Mouse (Mus musculus) frontal cortex, postnatal 10 days (tissue): ENCODE measurements around the gene Atp6v0e.

Source experiments
- DNase-seq, 2 experiments: peaks; one replicate each; pipeline ENCODE4 v3.0.0; 2022; ENCODE audit warnings: low spot score in 2 of 2, mixed read lengths in 1 of 2

Gene Atp6v0e

GRCm38 (mm10) chr17:26662978-26663683 is at the start of gene Atp6v0e:
TSS of gene Atp6v0e (plus strand) at chr17:26663231.
- DNase-seq, result peak; percentile 90 to 92

GRCm38 (mm10) chr17:26614286-26614685 is 48.7 kb upstream of the Atp6v0e start:
- DNase-seq, result no peak

- DNase-seq, result no peak
Observed at GRCm38 (mm10) chr17:26614708-26615486, 48.1 kb upstream of the Atp6v0e start.

- no peak for DNase-seq
Observed at GRCm38 (mm10) chr17:26616696-26617095, 46.3 kb upstream of the Atp6v0e start.

- no peak for DNase-seq
Observed at GRCm38 (mm10) chr17:26618498-26618897, 44.5 kb upstream of the Atp6v0e start.

GRCm38 (mm10) chr17:26619577-26619976 is 43.5 kb upstream of the Atp6v0e start:
- DNase-seq, result no peak

GRCm38 (mm10) chr17:26620292-26620691 is 42.7 kb upstream of the Atp6v0e start:
- no peak for DNase-seq

GRCm38 (mm10) chr17:26620786-26621766 is 42.0 kb upstream of the Atp6v0e start:
- peak; percentile 36 to 39 for DNase-seq

GRCm38 (mm10) chr17:26621912-26622311 is 41.1 kb upstream of the Atp6v0e start:
- DNase-seq, result no peak

GRCm38 (mm10) chr17:26623991-26624390 is 39.0 kb upstream of the Atp6v0e start:
- no peak for DNase-seq

- no peak for DNase-seq
Observed at GRCm38 (mm10) chr17:26624999-26625398, 38.0 kb upstream of the Atp6v0e start.

GRCm38 (mm10) chr17:26625521-26626010 is 37.5 kb upstream of the Atp6v0e start:
- DNase-seq, result no peak

- DNase-seq, result no peak
Observed at GRCm38 (mm10) chr17:26628479-26628878, 34.6 kb upstream of the Atp6v0e start.

GRCm38 (mm10) chr17:26628936-26629335 is 34.1 kb upstream of the Atp6v0e start:
- no peak for DNase-seq

GRCm38 (mm10) chr17:26631811-26632327 is 31.2 kb upstream of the Atp6v0e start:
- peak; percentile 32 to 64 for DNase-seq

GRCm38 (mm10) chr17:26633186-26633585 is 29.8 kb upstream of the Atp6v0e start:
- no peak for DNase-seq

- no peak for DNase-seq
Observed at GRCm38 (mm10) chr17:26633926-26634325, 29.1 kb upstream of the Atp6v0e start.

- no peak for DNase-seq
Observed at GRCm38 (mm10) chr17:26634539-26634938, 28.5 kb upstream of the Atp6v0e start.

GRCm38 (mm10) chr17:26635951-26636350 is 27.1 kb upstream of the Atp6v0e start:
- DNase-seq, result no peak

GRCm38 (mm10) chr17:26637851-26638250 is 25.2 kb upstream of the Atp6v0e start:
- DNase-seq, result no peak

GRCm38 (mm10) chr17:26638655-26639054 is 24.4 kb upstream of the Atp6v0e start:
- DNase-seq, result peak in 1 of 2 experiments; percentile 61
